Comparison of ENCODE assay signal across 21 mouse cellular contexts in genomic region chr6:138077681-138078439, GRCm38 (mm10). TPM values are rescaled to one million over a fixed set of nuclear protein-coding genes. Genes with fewer than 3 reads are reported as not detected.
"Had no signal": no experiment of that assay in that cellular context is flagged by ENCODE, and none has a peak within 500 bp of the region (broad histone marks: within the 10 kb centered on the region; RNA-seq: fewer than 3 reads in every experiment).

No protein-coding gene starts in this region.

- H3K9ac ChIP-seq: limb, embryonic 13.5 days; liver, embryonic 13.5 days; lung, embryonic 14.5 days; midbrain, embryonic 13.5 days had no signal

- ATAC-seq: inflammation-experienced regulatory T-cells, adult 6 months; lung, postnatal 0 days; midbrain, embryonic 13.5 days had no signal

- DNase-seq: kidney, adult 18-20 months; kidney, adult 9 months; kidney, postnatal 14 days; kidney, postnatal 4 days; liver; liver, embryonic 13.5 days; lung, embryonic 14.5 days; thymus, adult 18-20 months; thymus, postnatal 36 days had no signal

- H3K9me3 ChIP-seq: limb, embryonic 10.5 days; limb, embryonic 13.5 days; liver, embryonic 13.5 days; midbrain, embryonic 13.5 days had no signal

- H3K4me2 ChIP-seq: limb, embryonic 13.5 days; liver, embryonic 13.5 days; lung, embryonic 14.5 days; midbrain, embryonic 13.5 days had no signal

- H3K4me3 ChIP-seq: limb, embryonic 10.5 days; limb, embryonic 13.5 days; liver, embryonic 13.5 days; midbrain, embryonic 13.5 days had no signal

- H3K36me3 ChIP-seq: limb, embryonic 10.5 days; limb, embryonic 13.5 days; liver, embryonic 13.5 days; midbrain, embryonic 13.5 days had no signal

- H3K27me3 ChIP-seq: limb, embryonic 13.5 days; liver, embryonic 13.5 days; midbrain, embryonic 13.5 days had no signal

- H3K27ac ChIP-seq: limb, embryonic 10.5 days; limb, embryonic 13.5 days; liver, embryonic 13.5 days; macrophage; midbrain, embryonic 13.5 days had no signal

- H3K4me1 ChIP-seq: liver, embryonic 13.5 days; midbrain, embryonic 13.5 days had no signal

RNA-seq across cellular contexts. Expression of gene Slc15a5, which starts 1.9 kb away (rescaled TPM):
- total RNA-seq: layer of hippocampus, adult 18-20 months; megakaryocyte, adult 5-6 weeks had no signal
- polyA plus RNA-seq: inflammation-experienced regulatory T-cells, adult 6 months; limb, embryonic 10.5 days; limb, embryonic 13.5 days; liver, embryonic 13.5 days; liver, embryonic 16.5 days; lung, embryonic 14.5 days; lung, postnatal 0 days; macrophage; midbrain, embryonic 13.5 days; neural tube, embryonic 11.5 days; neural tube, embryonic 14.5 days; stomach, embryonic 14.5 days had no signal
